Mouse (Mus musculus): ENCODE results near the gene Cops9.

DNA sequence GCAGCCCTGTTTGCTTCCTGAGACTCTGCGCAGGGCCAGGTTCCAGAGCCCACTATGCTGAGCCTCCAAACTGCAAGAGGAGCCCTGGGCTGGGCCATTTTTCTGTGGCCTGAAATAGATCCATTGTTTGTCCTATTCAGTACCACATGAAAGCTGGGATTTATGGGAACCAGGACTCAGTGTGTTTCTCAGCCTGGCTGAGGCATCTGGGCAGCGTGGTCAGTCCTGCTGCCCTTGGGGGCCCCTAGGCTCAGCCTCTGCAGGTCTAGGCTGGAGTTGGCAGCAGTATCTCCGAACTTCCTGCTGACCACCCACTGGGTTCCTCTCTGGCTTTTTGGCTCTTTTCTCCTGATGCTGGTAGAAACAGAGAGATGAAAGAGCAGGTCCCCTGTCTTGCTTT, 9.7 kb upstream of the Cops9 start:
- no peak for TF ChIP-seq CTCF (IDR thresholded peaks at IDR 0.05; ENCODE audit: borderline replicate concordance, insufficient read depth, low read depth, low read length)
- no peak for TF ChIP-seq POLR2A (IDR thresholded peaks at IDR 0.05; ENCODE audit: borderline replicate concordance, insufficient read depth, low read length)
